Mouse (Mus musculus): ENCODE measurements around the gene Wdr74. TPM values are rescaled to one million over a fixed set of nuclear protein-coding genes. Genes with fewer than 3 reads are reported as not detected.

Gene Wdr74
- polyA plus RNA-seq, 1 experiment: 57.3 TPM

DNA sequence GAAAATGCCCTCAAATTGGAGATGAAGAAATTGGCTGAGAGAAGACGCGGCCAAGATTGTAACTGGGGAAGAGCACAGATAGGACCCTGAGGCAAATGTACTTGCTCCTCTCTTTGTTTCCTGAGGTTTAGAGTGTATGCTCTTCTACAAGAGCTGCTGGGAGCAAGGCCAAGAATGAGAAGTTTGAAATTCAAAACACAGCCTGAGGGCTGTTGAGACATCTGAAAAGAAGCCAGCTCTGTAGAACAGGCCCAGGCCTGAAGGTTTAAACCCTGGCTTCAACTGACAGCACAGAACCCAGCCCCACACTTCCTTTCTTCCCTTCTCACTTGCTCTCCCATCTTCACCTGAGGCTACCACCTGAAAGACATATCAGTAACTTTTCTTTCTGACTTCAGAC, 25.6 kb upstream of the Wdr74 start:
- TF ChIP-seq CTCF (IDR thresholded peaks at IDR 0.05; ENCODE audit: borderline replicate concordance, extremely low read depth, insufficient read depth, insufficient read length): no peak
- no peak for TF ChIP-seq POLR2A (IDR thresholded peaks at IDR 0.05; ENCODE audit: borderline replicate concordance, extremely low read depth, insufficient read depth, insufficient read length, poor library complexity, severe bottlenecking)
- peak; percentile 53 for DNase-seq (ENCODE audit: low read depth)

DNA sequence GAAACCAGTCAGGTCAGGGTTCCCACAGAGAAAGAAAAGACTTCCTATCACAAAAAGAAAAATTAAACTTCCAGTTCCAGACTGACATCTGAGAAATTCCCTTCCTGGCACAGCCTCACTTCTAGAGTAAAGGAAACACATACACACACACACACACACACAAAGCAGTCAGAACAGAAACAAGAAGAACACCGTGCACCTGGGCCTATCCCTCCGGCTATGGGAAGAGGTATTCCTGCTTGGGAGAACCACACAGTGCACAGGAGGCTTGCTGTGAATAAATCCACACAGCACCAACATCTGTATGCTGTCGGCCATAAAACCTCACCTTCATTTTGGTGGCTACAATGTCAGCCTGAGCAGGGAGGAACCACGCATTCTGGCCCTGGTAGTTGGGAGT, 24.1 kb upstream of the Wdr74 start:
- no peak for TF ChIP-seq CTCF (IDR thresholded peaks at IDR 0.05; ENCODE audit: borderline replicate concordance, extremely low read depth, insufficient read depth, insufficient read length)
- TF ChIP-seq POLR2A (IDR thresholded peaks at IDR 0.05; ENCODE audit: borderline replicate concordance, extremely low read depth, insufficient read depth, insufficient read length, poor library complexity, severe bottlenecking): no peak
- no peak for DNase-seq (ENCODE audit: low read depth)

DNA sequence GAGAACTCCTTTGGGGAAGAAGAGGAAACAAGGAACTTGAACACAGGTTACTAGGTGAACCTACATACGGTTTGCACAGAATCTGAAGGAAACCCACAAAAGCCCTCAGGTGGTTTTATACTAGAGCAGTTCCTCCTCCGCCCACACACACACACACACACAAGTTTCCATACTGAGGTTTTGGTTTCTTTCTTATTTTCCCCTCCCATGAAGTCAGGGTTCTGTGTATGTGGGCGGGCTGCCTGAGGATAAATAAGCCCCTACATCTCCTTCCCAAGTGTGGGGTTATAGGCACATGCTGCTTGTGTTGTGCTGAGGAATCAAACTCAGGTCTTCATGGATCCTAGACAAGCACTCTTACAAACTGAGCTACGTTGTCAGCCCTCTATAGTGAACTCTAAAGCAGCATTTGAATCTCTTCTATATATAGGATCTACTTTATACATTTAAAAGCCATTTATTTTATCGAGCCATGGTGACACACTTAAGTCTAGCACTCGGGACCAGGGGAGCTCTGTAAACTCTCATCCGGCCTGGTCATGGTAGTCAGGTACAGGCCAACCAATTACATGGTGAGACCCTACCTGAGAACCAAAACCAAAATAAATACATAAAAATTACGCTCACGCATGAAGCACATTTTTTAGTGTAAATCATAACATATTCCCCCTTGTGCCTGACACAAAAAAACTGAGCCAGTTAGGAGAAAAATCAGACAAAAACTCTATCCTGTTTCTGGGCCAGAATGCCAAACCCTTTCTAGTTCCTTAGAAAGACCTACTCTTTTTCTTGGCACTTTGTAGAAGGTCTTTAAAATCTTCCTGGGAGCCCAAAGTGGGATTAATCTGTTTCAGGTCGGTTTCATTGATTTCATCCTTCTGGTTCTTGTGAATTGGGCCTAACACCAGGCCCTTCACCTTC, 23.4 kb upstream of the Wdr74 start:
- no peak for DNase-seq (ENCODE audit: low read depth)
- TF ChIP-seq CTCF (IDR thresholded peaks at IDR 0.05; ENCODE audit: borderline replicate concordance, extremely low read depth, insufficient read depth, insufficient read length) (no peak), POLR2A (IDR thresholded peaks at IDR 0.05; ENCODE audit: borderline replicate concordance, extremely low read depth, insufficient read depth, insufficient read length, poor library complexity, severe bottlenecking) (no peak)

DNA sequence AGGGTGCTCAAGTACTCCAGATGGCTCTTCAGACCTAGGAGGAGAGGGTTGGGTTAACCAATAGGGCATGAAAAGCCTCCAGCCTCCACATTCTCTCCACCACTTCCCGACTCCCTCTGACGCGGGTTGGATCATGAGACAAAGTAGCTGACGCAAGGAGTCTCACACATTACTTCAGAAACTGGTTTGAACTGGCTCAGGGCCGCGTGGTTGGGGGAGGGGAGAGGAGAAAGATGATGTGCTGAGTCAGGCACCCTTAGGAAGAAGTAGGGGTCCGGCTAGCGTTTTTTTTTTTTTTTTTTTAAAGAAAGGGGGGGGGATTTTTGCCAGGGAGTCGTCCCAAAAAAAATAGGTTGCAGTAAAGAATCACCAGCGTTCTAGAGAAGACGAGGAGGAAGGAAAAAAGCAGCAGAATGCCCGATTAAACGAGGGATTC, 22.7 kb upstream of the Wdr74 start:
- 0 out of 2 replicates have a peak, but pooled peaks have one; percentile 11 for TF ChIP-seq POLR2A (IDR thresholded peaks at IDR 0.05; ENCODE audit: borderline replicate concordance, extremely low read depth, insufficient read depth, insufficient read length, poor library complexity, severe bottlenecking)
- TF ChIP-seq CTCF (IDR thresholded peaks at IDR 0.05; ENCODE audit: borderline replicate concordance, extremely low read depth, insufficient read depth, insufficient read length): no peak

DNA sequence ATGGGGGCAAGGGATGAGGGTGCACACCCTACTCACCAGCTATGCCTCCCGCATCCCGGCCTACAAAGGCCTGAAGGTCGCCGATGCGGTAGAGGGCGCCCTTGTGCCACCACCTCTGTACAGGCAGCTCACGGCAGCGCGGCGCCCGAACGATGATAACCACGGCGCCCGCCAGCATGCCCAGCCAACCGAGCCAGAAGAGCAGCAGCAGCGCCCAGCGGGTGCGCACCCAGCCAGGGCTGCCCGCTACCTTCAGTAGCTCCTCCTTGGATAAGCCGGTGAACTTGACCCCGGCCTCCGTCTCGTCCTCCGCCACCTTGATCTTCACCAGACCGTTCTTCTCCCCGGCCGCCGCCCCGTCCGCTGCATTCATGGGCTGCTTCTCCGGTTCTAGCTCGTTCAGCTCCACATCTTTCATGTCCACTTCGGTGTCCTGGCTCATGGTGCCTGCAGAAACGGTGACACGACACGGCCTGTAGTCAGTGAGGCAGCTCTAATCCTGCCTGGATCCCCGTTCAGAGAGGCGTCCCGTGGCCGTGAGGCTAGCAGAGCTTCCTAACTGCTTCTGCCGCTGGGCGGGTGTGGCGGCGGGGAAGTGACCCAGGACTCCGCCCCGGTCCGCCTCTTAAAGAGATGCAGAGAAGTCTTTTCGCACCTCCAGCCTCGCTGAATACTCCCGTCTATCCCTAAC, 22.2 kb upstream of the Wdr74 start:
- peak; percentile 96 for DNase-seq (ENCODE audit: low read depth)

More for the DNA sequence above, 22.7 kb upstream of the Wdr74 start:
- DNase-seq (ENCODE audit: low read depth): peak; percentile 93

DNA sequence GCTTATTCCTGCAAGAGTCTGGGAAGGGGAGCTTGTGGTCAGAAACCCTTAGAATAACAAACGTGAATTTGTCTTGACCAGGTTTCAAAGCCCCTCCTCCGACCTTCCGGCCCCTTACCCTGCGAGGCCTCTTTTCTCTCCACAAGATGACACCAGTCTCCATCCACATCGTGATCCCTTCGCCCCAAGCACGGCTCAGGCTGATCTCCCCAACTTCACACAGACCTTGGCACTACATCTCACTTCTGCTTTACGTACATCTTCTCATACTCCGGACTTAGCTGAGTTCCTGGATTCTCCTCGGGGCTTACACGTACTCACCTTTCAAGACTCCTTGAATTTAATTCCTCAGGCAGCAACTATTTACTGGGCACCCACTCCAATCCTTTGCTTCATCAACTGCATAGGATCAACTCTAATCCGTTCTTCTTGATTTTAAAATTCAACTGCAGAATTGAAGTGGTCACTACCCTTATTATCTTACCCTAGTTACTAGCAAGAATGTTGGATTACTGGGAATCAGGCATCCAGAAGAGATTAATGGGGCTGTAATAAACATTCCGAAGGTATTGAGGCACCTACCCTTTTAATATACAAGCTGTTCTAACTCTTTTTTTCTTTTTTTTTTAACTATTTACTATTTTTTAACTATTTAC, 21.5 kb upstream of the Wdr74 start:
- no peak for TF ChIP-seq CTCF (IDR thresholded peaks at IDR 0.05; ENCODE audit: borderline replicate concordance, extremely low read depth, insufficient read depth, insufficient read length)
- TF ChIP-seq POLR2A (IDR thresholded peaks at IDR 0.05; ENCODE audit: borderline replicate concordance, extremely low read depth, insufficient read depth, insufficient read length, poor library complexity, severe bottlenecking): no peak
- no peak for DNase-seq (ENCODE audit: low read depth)

More for the DNA sequence above, 22.2 kb upstream of the Wdr74 start:
- TF ChIP-seq CTCF (IDR thresholded peaks at IDR 0.05; ENCODE audit: borderline replicate concordance, extremely low read depth, insufficient read depth, insufficient read length) (peak; percentile 69), POLR2A (IDR thresholded peaks at IDR 0.05; ENCODE audit: borderline replicate concordance, extremely low read depth, insufficient read depth, insufficient read length, poor library complexity, severe bottlenecking) (peak; percentile 60; the same call in 1 of the 2 replicates)

DNA sequence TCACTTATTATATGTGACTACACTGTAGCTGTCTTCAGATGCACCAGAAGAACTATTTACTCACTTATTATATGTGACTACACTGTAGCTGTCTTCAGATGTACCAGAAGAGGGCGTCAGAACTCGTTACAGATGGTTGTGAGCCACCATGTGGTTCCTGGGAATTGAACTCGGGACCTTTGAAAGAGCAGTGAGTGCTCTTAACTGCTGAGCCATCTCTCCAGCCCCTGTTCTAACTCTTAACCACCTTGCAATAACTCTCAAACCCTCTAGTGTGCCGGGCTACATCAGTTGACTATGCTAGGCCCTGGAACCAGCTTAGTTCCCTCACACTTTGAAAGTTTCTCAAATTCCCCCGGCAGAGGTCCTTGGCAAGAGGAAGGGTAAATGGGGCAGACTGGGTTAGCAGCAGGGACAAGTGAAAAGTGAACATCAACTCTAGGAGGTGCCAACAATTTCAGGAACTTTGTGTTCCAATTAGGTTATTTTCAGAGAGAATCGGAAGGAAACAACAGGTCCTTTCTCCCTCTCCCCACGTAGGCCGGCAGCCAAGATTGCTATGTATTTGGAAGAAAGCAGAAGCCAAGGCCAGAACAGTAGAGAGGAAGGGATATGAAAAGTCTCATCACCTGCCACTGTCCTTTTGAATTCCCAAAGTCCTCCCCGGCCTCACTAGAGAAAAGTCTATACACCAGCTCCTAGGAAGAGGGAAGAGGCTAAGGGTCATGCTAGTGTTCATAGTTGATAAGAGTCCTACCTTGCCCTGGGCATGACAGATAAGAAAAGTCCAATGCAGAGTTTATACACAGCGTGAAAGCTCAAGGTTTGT, 20.8 kb upstream of the Wdr74 start:
- TF ChIP-seq CTCF (IDR thresholded peaks at IDR 0.05; ENCODE audit: borderline replicate concordance, extremely low read depth, insufficient read depth, insufficient read length): no peak
- no peak for TF ChIP-seq POLR2A (IDR thresholded peaks at IDR 0.05; ENCODE audit: borderline replicate concordance, extremely low read depth, insufficient read depth, insufficient read length, poor library complexity, severe bottlenecking)
- DNase-seq (ENCODE audit: low read depth): no peak

DNA sequence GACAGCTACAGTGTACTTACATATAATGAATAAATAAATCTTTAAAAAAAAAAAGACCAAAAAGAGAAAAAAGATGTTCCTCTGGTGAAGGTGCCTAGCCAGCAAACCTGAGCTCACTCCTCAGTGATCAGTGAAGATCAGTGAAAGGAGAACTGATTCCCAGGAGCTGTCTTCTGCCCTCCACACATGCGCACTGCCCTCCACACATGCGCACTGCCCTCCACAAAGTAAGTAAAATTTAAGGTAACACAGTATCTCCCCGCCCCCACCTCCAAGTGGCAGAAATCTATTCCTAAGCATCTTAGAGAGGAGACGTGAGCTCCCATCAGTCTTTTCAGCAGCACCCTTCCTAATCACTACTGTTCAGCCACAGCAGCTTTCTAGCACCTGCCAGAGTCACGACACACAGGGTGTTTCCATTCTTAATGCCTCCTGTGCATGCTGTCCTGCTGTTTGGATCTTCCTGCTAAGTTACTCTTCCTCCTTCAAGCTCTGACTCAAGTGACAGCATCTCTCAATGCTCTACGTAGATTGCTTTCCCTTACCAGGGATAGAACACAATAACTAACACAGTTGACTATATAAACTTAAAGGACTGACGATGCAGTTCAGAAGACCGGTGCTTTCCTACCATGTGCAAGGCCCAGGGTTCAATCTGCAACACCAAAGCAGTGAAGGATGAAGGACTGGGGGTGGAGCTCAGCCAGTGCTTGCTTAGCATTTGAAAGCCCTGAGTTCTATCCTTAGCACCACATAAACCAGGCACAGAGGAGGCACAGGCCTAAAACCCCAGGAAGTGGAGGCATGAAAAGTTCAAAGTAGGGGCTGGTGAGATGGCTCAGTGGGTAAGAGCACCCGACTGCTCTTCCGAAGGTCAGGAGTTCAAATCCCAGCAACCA, 19.5 kb upstream of the Wdr74 start:
- TF ChIP-seq CTCF (IDR thresholded peaks at IDR 0.05; ENCODE audit: borderline replicate concordance, extremely low read depth, insufficient read depth, insufficient read length) (no peak), POLR2A (IDR thresholded peaks at IDR 0.05; ENCODE audit: borderline replicate concordance, extremely low read depth, insufficient read depth, insufficient read length, poor library complexity, severe bottlenecking) (no peak)
- DNase-seq (ENCODE audit: low read depth): no peak

DNA sequence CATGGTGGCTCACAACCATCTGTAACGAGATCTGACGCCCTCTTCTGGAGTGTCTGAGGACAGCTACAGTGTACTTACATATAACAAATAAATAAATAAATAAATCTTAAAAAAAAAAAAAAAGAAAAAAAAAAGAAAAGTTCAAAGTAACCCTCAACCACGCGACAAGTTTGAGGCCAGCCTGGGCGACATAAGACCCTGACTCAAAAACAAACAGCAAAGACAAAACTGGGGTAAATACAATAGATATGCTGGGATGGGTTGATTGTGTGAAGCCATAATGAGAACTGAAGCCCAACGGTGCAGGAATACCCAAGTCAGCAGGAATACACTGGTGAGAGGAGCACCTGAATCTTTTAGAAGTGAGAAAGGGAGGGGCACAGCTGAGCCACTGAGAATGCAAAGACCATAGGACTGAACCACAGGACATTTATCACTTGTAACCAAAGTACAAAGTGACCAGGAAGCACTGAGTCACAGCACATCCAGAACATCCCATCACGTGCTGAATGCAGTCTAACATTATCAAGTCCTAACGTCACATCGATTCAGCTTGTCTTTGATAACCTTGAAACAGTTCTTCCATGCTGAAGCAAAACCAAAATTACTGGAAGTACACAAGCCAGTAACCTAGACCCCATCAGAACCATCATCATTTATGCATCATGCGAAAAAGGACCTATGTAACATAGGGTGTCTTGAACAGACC, 18.7 kb upstream of the Wdr74 start:
- DNase-seq (ENCODE audit: low read depth): no peak
- TF ChIP-seq CTCF (IDR thresholded peaks at IDR 0.05; ENCODE audit: borderline replicate concordance, extremely low read depth, insufficient read depth, insufficient read length) (no peak), POLR2A (IDR thresholded peaks at IDR 0.05; ENCODE audit: borderline replicate concordance, extremely low read depth, insufficient read depth, insufficient read length, poor library complexity, severe bottlenecking) (no peak)
